Mouse (Mus musculus) ES-E14 (cell line): ENCODE results near the gene Klhdc4.

Experiments
- CHD2 ChIP-seq: IDR thresholded peaks from 2 replicates; pipeline ENCODE4 v1.6.1; 2014; ENCODE audit warnings: mild to moderate bottlenecking, low read depth, low read length, inconsistent platforms
- HCFC1 ChIP-seq: IDR thresholded peaks from 2 replicates; pipeline ENCODE4 v1.6.1; 2012; ENCODE audit warnings: low read length, inconsistent platforms, borderline replicate concordance; ENCODE audit not compliant: insufficient read depth
- MAFK ChIP-seq: IDR thresholded peaks from 2 replicates; pipeline ENCODE4 v1.6.1; 2014; ENCODE audit warnings: mild to moderate bottlenecking, low read depth, low read length, inconsistent platforms; ENCODE audit not compliant: insufficient read depth
- ZC3H11A ChIP-seq: IDR thresholded peaks from 2 replicates; pipeline ENCODE4 v1.6.1; 2012; ENCODE audit warnings: low read depth, mild to moderate bottlenecking, inconsistent platforms, low read length, borderline replicate concordance

GRCm38 (mm10) chr8:121829777-121830362, 501 bp upstream of the Klhdc4 start:
- no peak for TF ChIP-seq HCFC1
- TF ChIP-seq MAFK, result no peak
- no peak for TF ChIP-seq ZC3H11A
- TF ChIP-seq CHD2, result no peak
